Mouse (Mus musculus) forebrain, embryonic 12.5 days (tissue): ENCODE measurements around the gene Cxcr5. TPM values are rescaled to one million over a fixed set of nuclear protein-coding genes. Genes with fewer than 3 reads are reported as not detected.

Experiments used
- ATAC-seq: fragments of 200-750 bp; cut with Nextera tagmentation; 2 replicates; pipeline ENCODE4 v1.8.0; 2017; ENCODE audit warnings: moderate TSS enrichment; ENCODE audit not compliant: low FRiP score
- H3K27ac ChIP-seq: fragments of 300-500 bp; sonication (generic); 2 replicates; pipeline ENCODE4 v1.5.1; 2016; ENCODE audit warnings: mild to moderate bottlenecking
- H3K27me3 ChIP-seq: fragments of 300-500 bp; sonication (generic); 2 replicates; pipeline ENCODE4 v1.6.1; 2016; ENCODE audit warnings: mild to moderate bottlenecking
- H3K36me3 ChIP-seq: fragments of 300-500 bp; sonication (generic); replicated peaks from 2 replicates; pipeline ENCODE4 v1.6.1; 2016; ENCODE audit warnings: mild to moderate bottlenecking
- H3K4me1 ChIP-seq: fragments of 300-500 bp; sonication (generic); 2 replicates; pipeline ENCODE4 v1.6.1; 2016
- H3K4me2 ChIP-seq: fragments of 300-500 bp; sonication (generic); 2 replicates; pipeline ENCODE4 v1.6.1; 2016; ENCODE audit warnings: mild to moderate bottlenecking, moderate library complexity
- H3K4me3 ChIP-seq: fragments of 300-500 bp; sonication (generic); replicated peaks from 2 replicates; pipeline ENCODE4 v1.5.1; 2016; ENCODE audit warnings: mild to moderate bottlenecking
- H3K9ac ChIP-seq: fragments of 300-500 bp; sonication (generic); 2 replicates; pipeline ENCODE4 v1.6.1; 2016; ENCODE audit warnings: mild to moderate bottlenecking
- H3K9me3 ChIP-seq: fragments of 300-500 bp; sonication (generic); 2 replicates; pipeline ENCODE4 v1.6.1; 2016
- WGBS: fragments of 180-500 bp; shearing (Covaris S2); methylation state at CpG from one replicate; pipeline ENCODE4 v1.1.7; 2016; 5-methylcytosine and 5-hydroxymethylcytosine counted together
- polyA plus RNA-seq: library from polyadenylated mRNA; unstranded; fragments of >200 nt; fragmentation: Nextera tagmentation; extraction: Ambion mirVana; gene quantifications from 2 replicates; pipeline ENCODE4 v1.2.1, GENCODE M21; 2016

Gene Cxcr5
- polyA plus RNA-seq, 1 experiment from 2014 or later: 0.27 TPM

GRCm38 (mm10) chr9:44598899-44599495 is 37.3 kb upstream of the Cxcr5 start:
- Histone ChIP-seq H3K9ac (peak overlapping the region; percentile 39; the same call in 1 of the 2 replicates), H3K36me3 (no peaks in the 10 kb centered on the region), H3K27me3 (no peaks in the 10 kb centered on the region), H3K4me3 (peak overlapping the region; percentile 23), H3K27ac (peak overlapping the region; percentile 37; the same call in 1 of the 2 replicates), H3K4me2 (peak overlapping the region; percentile 50), H3K4me1 (peaks cover 26% of the 10 kb centered on the region), H3K9me3 (no peaks in the 10 kb centered on the region)
- 0 out of 2 replicates have a peak, but pooled peaks have one; percentile 42 for ATAC-seq
- 3% methylated on average over 18 of the region's 18 CpGs for WGBS

- H3K27ac ChIP-seq: no peak overlapping the region
- H3K27me3 ChIP-seq: no peaks in the 10 kb centered on the region
- H3K4me2 ChIP-seq: no peak overlapping the region
- ATAC-seq: no peak
- no peaks in the 10 kb centered on the region for H3K9me3 ChIP-seq
- no peak overlapping the region for H3K4me3 ChIP-seq
- H3K9ac ChIP-seq: no peak overlapping the region
- no peaks in the 10 kb centered on the region for H3K36me3 ChIP-seq
- peaks cover 20% of the 10 kb centered on the region for H3K4me1 ChIP-seq
- WGBS: 96% methylated on average over 2 of the region's 2 CpGs
Measured at GRCm38 (mm10) chr9:44597742-44598141, 36.1 kb upstream of the Cxcr5 start.

- WGBS: 76% methylated on average over 1 of the region's 1 CpGs
- H3K27ac ChIP-seq: no peak overlapping the region
- H3K4me3 ChIP-seq: no peak overlapping the region
- no peak overlapping the region for H3K9ac ChIP-seq
- H3K4me1 ChIP-seq: peaks cover 19% of the 10 kb centered on the region
- H3K36me3 ChIP-seq: no peaks in the 10 kb centered on the region
- no peaks in the 10 kb centered on the region for H3K9me3 ChIP-seq
- no peak for ATAC-seq
- H3K4me2 ChIP-seq: no peak overlapping the region
- no peaks in the 10 kb centered on the region for H3K27me3 ChIP-seq
Measured at GRCm38 (mm10) chr9:44595537-44595930, 33.9 kb upstream of the Cxcr5 start.

- WGBS: 82% methylated on average over 9 of the region's 9 CpGs
- no peaks in the 10 kb centered on the region for H3K36me3 ChIP-seq
- no peaks in the 10 kb centered on the region for H3K9me3 ChIP-seq
- H3K4me3 ChIP-seq: no peak overlapping the region
- ATAC-seq: no peak
- no peak overlapping the region for H3K9ac ChIP-seq
- no peak overlapping the region for H3K4me2 ChIP-seq
- H3K27ac ChIP-seq: no peak overlapping the region
- peaks cover 17% of the 10 kb centered on the region for H3K4me1 ChIP-seq
- no peaks in the 10 kb centered on the region for H3K27me3 ChIP-seq
Measured at GRCm38 (mm10) chr9:44594901-44595536, 33.3 kb upstream of the Cxcr5 start.

- WGBS: 87% methylated on average over 4 of the region's 4 CpGs
- Histone ChIP-seq H3K36me3 (no peaks in the 10 kb centered on the region), H3K4me1 (peaks cover 8% of the 10 kb centered on the region), H3K27me3 (no peaks in the 10 kb centered on the region), H3K4me3 (no peak overlapping the region), H3K27ac (no peak overlapping the region), H3K4me2 (no peak overlapping the region), H3K9me3 (no peaks in the 10 kb centered on the region), H3K9ac (no peak overlapping the region)
- no peak for ATAC-seq
Measured at GRCm38 (mm10) chr9:44593886-44594285, 32.2 kb upstream of the Cxcr5 start.

GRCm38 (mm10) chr9:44593221-44593620 is 31.5 kb upstream of the Cxcr5 start:
- H3K36me3 ChIP-seq: no peaks in the 10 kb centered on the region
- no peak overlapping the region for H3K27ac ChIP-seq
- no peaks in the 10 kb centered on the region for H3K27me3 ChIP-seq
- peaks cover 1% of the 10 kb centered on the region for H3K4me1 ChIP-seq
- no peak for ATAC-seq
- no peak overlapping the region for H3K4me2 ChIP-seq
- H3K9ac ChIP-seq: no peak overlapping the region
- WGBS: 83% methylated on average over 4 of the region's 4 CpGs
- H3K4me3 ChIP-seq: no peak overlapping the region
- H3K9me3 ChIP-seq: no peaks in the 10 kb centered on the region

- WGBS: 87% methylated on average over 7 of the region's 7 CpGs
- no peaks in the 10 kb centered on the region for H3K27me3 ChIP-seq
- no peaks in the 10 kb centered on the region for H3K4me1 ChIP-seq
- H3K4me3 ChIP-seq: no peak overlapping the region
- ATAC-seq: no peak
- H3K9ac ChIP-seq: no peak overlapping the region
- no peak overlapping the region for H3K27ac ChIP-seq
- H3K36me3 ChIP-seq: no peaks in the 10 kb centered on the region
- no peaks in the 10 kb centered on the region for H3K9me3 ChIP-seq
- H3K4me2 ChIP-seq: no peak overlapping the region
Measured at GRCm38 (mm10) chr9:44591595-44592188, 30.0 kb upstream of the Cxcr5 start.

GRCm38 (mm10) chr9:44590969-44591368 is 29.3 kb upstream of the Cxcr5 start:
- Histone ChIP-seq H3K36me3 (no peaks in the 10 kb centered on the region), H3K4me3 (no peak overlapping the region), H3K4me1 (no peaks in the 10 kb centered on the region), H3K9ac (no peak overlapping the region), H3K27me3 (no peaks in the 10 kb centered on the region), H3K9me3 (no peaks in the 10 kb centered on the region), H3K4me2 (no peak overlapping the region), H3K27ac (no peak overlapping the region)
- no peak for ATAC-seq
- 8% methylated on average over 2 of the region's 2 CpGs for WGBS

- no peaks in the 10 kb centered on the region for H3K4me1 ChIP-seq
- H3K27me3 ChIP-seq: no peaks in the 10 kb centered on the region
- H3K4me2 ChIP-seq: no peak overlapping the region
- H3K27ac ChIP-seq: no peak overlapping the region
- no peaks in the 10 kb centered on the region for H3K36me3 ChIP-seq
- no peak overlapping the region for H3K9ac ChIP-seq
- no peak for ATAC-seq
- H3K4me3 ChIP-seq: no peak overlapping the region
- H3K9me3 ChIP-seq: peaks cover 3% of the 10 kb centered on the region; the same call in 1 of the 2 replicates
Measured at GRCm38 (mm10) chr9:44589095-44589494, 27.4 kb upstream of the Cxcr5 start.

GRCm38 (mm10) chr9:44588605-44589004 is 26.9 kb upstream of the Cxcr5 start:
- ATAC-seq: no peak
- H3K4me2 ChIP-seq: no peak overlapping the region
- H3K36me3 ChIP-seq: no peaks in the 10 kb centered on the region
- H3K9me3 ChIP-seq: peaks cover 6% of the 10 kb centered on the region; the same call in 1 of the 2 replicates
- no peaks in the 10 kb centered on the region for H3K27me3 ChIP-seq
- H3K9ac ChIP-seq: no peak overlapping the region
- H3K4me1 ChIP-seq: no peaks in the 10 kb centered on the region
- H3K4me3 ChIP-seq: no peak overlapping the region
- WGBS: 76% methylated on average over 9 of the region's 9 CpGs
- H3K27ac ChIP-seq: no peak overlapping the region

GRCm38 (mm10) chr9:44587262-44588160 is 25.8 kb upstream of the Cxcr5 start:
- no peaks in the 10 kb centered on the region for H3K36me3 ChIP-seq
- no peaks in the 10 kb centered on the region for H3K27me3 ChIP-seq
- H3K4me1 ChIP-seq: no peaks in the 10 kb centered on the region
- no peak overlapping the region for H3K4me3 ChIP-seq
- H3K9me3 ChIP-seq: peaks cover 6% of the 10 kb centered on the region; the same call in 1 of the 2 replicates
- WGBS: 84% methylated on average over 9 of the region's 9 CpGs
- no peak overlapping the region for H3K27ac ChIP-seq
- no peak for ATAC-seq
- no peak overlapping the region for H3K9ac ChIP-seq
- no peak overlapping the region for H3K4me2 ChIP-seq

- no peaks in the 10 kb centered on the region for H3K36me3 ChIP-seq
- H3K4me1 ChIP-seq: no peaks in the 10 kb centered on the region
- H3K9ac ChIP-seq: no peak overlapping the region
- 74% methylated on average over 8 of the region's 8 CpGs for WGBS
- no peak for ATAC-seq
- no peak overlapping the region for H3K27ac ChIP-seq
- no peaks in the 10 kb centered on the region for H3K27me3 ChIP-seq
- H3K4me2 ChIP-seq: no peak overlapping the region
- peaks cover 6% of the 10 kb centered on the region; the same call in 1 of the 2 replicates for H3K9me3 ChIP-seq
- no peak overlapping the region for H3K4me3 ChIP-seq
Measured at GRCm38 (mm10) chr9:44586640-44587261, 25.1 kb upstream of the Cxcr5 start.
